Mouse (Mus musculus) urinary bladder, adult 18-20 months (tissue): ENCODE results near the gene Cox6a1.
"Not testable (repeated sequence)": the region's sequence is repeated elsewhere in the genome, so short reads cannot be mapped to it uniquely, and the experiment has no call there.

Source experiments
- DNase-seq, 2 experiments: peaks; one replicate each; pipeline ENCODE4 v3.0.0; 2022; ENCODE audit warnings: low spot score in 2 of 2, mixed read lengths in 2 of 2

Cox6a1 gene

DNA sequence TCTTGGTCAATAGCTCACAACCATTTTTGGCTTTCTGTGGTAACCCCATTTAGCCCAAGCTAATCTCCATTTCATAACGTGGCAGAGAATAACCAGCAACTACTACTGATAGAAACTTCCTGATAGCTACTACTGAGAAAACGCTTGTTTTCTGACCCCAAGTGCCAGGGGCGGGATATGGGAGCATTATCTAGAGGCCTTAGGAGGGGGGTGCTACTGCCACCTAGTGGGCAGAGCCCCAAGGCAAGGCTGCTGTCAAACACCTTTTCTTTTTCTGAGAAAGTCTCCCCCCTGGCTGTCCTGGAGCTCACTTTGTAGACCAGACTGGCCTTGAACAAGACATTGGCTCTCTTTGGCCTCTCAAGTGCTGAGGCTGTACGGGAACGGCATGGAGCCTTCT lies 1.2 kb downstream of the Cox6a1 start:
- peak; percentile 65 to 73 for DNase-seq

DNA sequence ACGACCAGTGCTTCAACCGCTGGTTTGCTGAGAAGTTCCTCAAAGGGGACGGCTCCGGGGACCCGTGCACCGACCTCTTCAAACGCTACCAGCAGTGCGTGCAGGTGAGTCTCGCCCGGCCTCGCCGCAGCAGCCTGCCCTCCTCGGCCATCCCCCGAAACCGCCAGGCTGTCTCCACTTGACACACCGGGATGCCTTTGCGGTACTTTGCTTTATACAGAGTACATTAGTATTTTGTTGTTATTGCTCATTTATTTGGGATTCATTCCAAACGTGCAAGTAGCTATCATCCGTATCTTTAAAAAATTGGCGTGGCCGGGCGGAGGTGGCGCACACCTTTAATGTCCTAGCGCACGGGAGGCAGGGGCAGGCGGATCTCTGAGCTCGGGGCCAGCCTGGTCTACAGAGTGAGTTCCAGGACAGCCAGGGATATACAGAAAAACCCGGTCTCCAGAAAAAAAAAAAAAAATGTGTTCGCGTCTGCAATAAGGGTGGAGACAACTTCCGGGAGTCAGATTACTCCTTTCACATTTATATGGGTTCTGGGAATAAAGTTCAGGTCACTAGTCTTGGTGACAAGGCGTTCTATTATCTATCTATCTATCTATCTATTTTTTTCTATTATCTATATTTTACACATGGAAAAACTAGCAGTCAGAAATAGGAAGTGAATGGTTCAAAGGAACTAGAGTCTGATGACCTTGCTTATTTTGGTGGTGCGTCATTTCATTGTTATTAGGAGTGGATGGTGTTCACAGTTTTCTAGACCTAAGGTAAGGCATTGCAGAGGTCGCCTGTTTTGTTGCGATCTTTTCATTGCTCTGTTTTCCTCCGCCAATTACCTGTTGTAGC lies 7.2 kb downstream of the Cox6a1 start:
- no peak for DNase-seq

DNA sequence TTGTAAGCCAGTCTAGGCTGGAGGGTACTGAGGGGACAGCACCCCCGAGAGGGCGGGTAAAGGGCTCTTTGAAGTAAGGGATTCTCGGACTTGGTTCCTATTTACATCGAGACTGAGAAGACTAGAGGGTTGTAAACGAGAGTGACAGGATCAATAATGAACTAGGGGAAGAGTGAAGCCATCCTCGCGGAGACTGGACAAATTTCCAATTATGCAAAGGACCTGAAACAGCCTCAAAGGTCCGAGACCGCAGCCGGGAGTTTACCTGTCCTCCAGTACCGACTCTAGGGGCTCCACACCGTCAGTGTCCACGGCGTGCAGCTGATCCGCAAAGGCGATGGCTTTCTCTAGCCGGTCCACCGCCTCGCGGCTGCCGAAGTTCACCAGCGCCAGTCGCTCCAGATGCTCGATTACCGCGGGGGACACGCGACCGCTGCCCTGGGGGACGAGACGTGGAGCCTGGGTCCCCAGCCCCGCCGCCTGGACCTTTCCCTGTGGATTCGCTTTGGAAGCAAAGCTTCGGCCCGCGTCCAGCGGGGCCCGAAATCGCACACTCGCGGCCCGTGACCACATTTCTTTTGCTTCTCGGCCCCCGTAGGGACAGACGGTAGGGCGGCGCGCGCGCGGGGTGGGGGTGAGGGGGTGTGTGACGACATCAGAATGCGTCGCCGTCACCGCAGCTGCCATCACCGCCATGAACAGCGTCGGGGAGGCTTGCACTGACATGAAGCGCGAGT lies 8.0 kb downstream of the Cox6a1 start, which contains the start of the genes Gatc and Triap1:
Gene Gatc, minus strand, starts transcription at position 602 of the 737 bp plus-strand sequence.
Gene Triap1, plus strand, starts transcription at position 649 of the 737 bp plus-strand sequence.
- peak; percentile 77 to 86 for DNase-seq

GRCm38 (mm10) chr5:115340007-115340406 lies 8.8 kb downstream of the Cox6a1 start:
- no peak for DNase-seq

GRCm38 (mm10) chr5:115333626-115334025 lies 15.2 kb downstream of the Cox6a1 start:
- DNase-seq: no peak

DNA sequence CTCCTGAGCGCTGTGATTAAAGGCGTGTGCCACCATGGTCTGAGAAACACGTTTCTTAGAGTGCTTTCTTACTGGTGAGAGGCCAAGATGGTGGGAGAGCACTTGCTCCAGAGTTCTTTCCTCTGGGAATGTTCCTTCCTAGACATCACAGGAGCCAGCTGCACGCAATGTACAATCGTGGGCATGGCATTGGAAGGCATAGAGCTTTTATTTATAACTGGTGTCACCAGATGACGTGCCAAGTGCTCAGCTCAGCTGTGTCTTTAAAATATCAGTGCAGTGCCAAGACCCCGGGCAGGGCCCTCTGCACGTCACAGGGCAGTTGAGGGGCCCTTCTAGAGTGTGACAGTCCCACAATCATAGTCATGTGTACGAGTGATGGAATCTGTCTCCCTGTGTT lies 17.8 kb downstream of the Cox6a1 start:
- DNase-seq: no peak

GRCm38 (mm10) chr5:115327610-115328548 lies 20.9 kb downstream of the Cox6a1 start:
- DNase-seq: peak in 1 of 2 experiments; percentile 25

GRCm38 (mm10) chr5:115326875-115327609 lies 21.7 kb downstream of the Cox6a1 start, which contains the start of gene Srsf9:
Gene Srsf9 (plus strand): TSS chr5:115327177.
- peak; percentile 92 to 94 for DNase-seq

DNA sequence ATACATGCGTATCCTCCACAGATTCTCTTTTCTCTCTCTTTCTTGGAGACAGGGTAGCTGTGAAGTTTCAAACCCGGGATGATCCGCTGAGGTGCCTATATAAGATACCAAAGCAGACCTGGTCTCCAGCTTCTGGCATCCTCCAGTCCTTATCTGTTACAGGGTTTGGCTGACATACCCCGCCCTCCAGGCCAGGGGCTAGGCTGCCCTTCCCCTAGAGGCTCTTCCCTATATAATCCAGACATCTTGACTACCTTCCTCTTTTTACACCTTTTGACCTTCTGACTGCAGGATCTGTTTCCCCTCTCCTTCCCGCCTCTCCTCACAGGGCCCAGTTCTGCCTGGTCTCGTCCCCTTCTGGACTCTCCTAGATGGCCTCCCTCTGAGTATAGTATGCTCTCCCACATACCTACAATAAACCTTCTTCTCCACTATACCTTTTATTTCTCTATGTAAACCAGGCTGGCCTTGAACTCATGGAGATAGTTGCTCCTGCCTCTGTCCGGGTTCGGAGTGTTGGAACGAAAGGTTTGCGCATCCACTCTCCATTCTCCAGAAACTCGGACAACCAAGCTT lies 22.4 kb downstream of the Cox6a1 start:
- no peak for DNase-seq

DNA sequence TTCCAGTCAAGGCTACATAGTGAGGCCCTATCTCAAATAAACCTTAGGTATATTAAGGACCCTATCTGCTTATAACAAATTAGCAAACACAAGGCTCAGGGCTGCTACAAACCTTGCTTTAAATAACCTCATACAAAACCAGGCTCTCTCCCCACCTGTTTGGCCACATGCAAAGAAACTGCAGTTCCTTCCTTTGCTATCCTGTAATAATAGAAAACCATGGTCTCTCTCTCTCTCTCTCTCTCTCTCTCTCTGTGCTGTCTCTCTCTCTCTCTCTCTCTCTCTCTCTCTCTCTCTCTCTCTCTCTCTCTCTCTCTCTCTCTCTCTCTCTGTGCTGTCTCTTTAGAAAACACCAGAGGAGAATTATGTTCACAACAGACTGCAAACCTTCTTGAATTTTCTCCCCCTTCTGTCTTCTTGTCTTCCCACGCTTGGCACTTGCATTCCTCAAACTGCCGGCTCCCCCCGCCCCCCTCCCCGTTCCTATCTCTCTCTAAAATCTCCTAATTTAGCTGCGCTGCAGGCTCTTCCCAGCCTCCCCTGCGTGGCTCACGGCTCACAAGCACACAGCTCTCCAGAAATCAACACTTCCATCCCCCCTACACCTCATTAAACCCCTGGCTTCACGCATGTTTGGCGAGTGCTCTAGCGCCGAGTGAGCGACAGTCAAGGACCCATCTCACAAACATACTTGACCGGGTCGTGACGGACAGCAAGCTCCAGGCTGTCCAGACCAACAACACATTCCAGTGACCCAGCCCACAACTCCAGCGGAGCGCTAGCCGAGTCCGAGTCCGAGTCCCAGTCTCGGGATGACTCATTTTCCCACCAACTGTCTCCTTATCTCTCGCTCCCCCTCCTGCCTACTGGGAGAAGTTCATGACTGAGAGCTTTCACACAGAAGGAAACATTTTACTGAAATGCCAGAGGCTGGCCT lies 29.5 kb downstream of the Cox6a1 start:
- DNase-seq: peak; percentile 62 to 71

GRCm38 (mm10) chr5:115317645-115318328 lies 31.0 kb downstream of the Cox6a1 start:
- no peak for DNase-seq

DNA sequence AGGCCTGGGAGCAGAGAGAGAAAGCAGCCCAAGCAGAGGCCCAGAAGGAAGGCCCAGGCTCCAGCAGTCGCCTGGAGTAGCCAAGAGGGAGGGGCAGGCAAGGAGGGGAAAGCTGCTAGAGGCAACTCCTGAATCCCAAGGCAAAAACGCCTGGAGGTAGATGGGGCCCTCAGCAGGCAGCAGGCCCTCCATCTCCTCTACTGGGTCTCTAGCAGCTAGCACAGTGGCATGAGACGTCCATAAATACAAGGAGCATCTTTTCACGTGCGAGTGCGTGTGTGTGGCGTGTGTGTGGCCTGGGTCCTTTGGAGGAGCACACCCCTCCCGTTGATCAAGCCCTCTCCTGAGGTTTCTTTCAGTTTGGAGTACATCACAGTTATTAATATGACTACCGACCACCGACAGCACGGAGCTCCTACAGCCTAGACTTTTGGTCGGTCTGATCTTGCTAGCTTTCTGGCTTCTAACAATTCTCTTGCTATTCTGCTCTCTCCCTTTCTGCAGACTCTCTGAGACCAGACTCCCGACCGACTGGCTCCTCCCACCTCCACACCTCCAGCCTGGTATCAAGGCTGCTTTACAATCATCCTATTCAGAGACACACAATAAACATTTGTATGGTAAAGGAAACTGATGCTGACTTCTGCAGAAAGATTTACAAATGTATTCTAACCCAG lies 31.7 kb downstream of the Cox6a1 start:
- DNase-seq: no peak

DNA sequence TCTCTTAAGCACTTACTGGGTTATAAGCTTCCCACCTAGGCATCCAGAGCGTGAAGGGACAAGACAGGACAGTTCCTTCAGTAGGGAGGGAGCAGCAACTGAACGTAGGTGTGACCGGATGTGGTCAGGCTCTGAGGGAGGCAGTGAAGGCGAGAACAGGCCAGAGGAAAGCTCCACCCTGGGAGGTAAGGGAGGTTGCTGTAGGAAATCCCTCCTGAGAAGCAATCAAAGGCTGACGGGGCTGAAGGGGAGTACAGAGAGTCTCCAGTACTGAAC lies 35.2 kb downstream of the Cox6a1 start:
- DNase-seq: no peak

DNA sequence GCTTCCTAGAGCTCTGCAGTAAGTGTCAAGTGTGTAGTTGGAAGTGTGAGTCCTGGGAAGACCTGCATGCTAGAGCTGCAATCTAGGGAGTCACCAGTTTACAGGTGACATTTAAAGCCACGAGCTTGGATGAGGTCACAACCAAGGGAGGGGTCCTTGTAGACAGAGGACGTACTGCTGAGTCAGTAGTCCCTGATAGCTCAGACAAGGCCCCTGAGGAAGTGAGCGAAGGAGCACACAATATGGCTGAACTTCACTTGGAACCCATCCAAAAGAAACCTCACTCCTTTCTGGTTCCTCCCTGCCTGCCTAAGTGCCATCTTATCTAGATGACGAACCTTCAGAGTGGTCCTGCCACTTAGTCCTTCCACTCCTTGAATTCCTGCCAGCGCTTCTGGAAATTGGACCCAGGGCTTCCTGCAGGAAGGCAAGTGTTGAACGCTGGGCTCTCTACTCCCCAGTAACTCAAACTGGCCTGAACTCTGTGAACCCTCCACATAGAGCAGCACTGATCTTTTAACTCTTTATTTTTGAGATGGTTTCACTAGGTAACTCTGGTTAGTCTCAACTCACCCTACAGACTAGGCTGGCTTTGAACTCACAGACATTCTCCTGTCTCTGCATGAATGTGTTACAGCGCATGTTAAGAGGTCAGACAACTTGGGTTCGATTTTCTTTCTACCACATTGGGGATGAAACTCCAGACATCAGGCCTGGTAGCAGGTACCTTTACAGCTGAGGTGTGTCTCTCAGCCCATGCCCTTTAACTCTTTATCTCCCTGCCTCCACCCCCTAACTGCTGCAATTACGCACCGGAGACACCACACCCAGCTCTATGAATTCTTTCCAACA lies 35.7 kb downstream of the Cox6a1 start:
- DNase-seq: no peak

- DNase-seq: no peak
Measured at GRCm38 (mm10) chr5:115312354-115312753, 36.4 kb downstream of the Cox6a1 start.

DNA sequence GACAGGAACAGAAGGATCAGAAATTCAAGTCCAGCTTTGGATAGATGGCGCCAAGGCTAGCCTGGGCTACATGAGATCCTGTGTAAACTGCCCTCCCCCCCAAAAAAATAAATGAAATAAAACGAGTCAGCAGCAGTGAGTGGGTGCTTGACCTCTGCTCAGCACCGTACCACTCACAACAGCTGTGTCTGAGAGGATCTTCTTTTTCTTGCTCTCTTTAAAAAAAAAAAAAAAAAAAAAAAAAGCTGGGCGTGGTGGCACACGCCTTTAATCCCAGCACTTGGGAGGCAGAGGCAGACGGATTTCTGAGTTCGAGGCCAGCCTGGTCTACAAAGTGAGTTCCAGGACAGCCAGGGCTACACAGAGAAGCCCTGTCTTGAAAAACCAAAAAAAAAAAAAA lies 46.6 kb downstream of the Cox6a1 start:
- DNase-seq: not testable (repeated sequence)

DNA sequence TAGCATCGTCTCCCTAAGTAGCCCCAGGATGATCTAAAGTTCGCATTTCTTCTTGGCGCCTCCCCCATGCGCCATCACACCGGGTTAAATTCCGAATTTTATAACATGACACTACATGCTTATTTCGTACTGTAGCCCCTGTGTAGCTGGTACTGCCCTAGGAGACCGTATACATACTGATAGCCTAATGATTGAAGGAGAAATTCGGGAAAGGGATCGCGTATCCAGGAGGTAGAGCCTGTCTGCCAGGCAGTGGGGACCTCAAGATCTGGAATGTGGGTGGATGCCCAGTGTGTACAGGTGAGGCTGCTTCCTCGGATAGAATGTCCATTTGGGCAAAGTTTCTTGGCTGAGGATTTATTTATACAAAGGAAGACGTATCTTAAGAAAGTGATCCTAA lies 47.2 kb downstream of the Cox6a1 start:
- no peak for DNase-seq
